Comparison of ENCODE assay signal across 30 mouse cellular contexts in genomic region chr8:30570547-30570946, GRCm38 (mm10).
DNase-seq lines count a peak whose midpoint lies in the region; ATAC-seq lines count a peak whose summit lies in the region.
"Had no signal": no experiment of that assay in that cellular context is flagged by ENCODE, and none has a peak within 500 bp of the region (broad histone marks: within the 10 kb centered on the region; RNA-seq: fewer than 3 reads in every experiment).

No protein-coding gene starts in this region.

- H3K4me3 ChIP-seq in hindbrain, embryonic 10.5 days = no peak overlapping the region
- H3K4me3 ChIP-seq in hindbrain, embryonic 14.5 days (replicated peaks; ENCODE audit: low read length) = no peak overlapping the region
- no peak overlapping the region for H3K4me3 ChIP-seq in kidney, embryonic 16.5 days (ENCODE audit: low read length)
- H3K4me3 ChIP-seq: embryonic facial prominence, embryonic 10.5 days; embryonic facial prominence, embryonic 13.5 days; erythroblast, embryonic 14.5 days; forebrain, embryonic 10.5 days; forebrain, embryonic 13.5 days; heart, embryonic 12.5 days; heart, embryonic 15.5 days; hindbrain, embryonic 12.5 days had no signal

- no peaks in the 10 kb centered on the region for H3K9me3 ChIP-seq in hindbrain, embryonic 10.5 days
- no peaks in the 10 kb centered on the region for H3K9me3 ChIP-seq in hindbrain, embryonic 14.5 days (ENCODE audit: control insufficient read depth, low read length)
- no peaks in the 10 kb centered on the region for H3K9me3 ChIP-seq in kidney, embryonic 16.5 days (ENCODE audit: low read length)
- H3K9me3 ChIP-seq: embryonic facial prominence, embryonic 10.5 days; embryonic facial prominence, embryonic 13.5 days; forebrain, embryonic 10.5 days; forebrain, embryonic 13.5 days; heart, embryonic 12.5 days; heart, embryonic 15.5 days; hindbrain, embryonic 12.5 days had no signal

- no peaks in the 10 kb centered on the region for H3K27me3 ChIP-seq in hindbrain, embryonic 10.5 days (ENCODE audit: insufficient read depth, poor library complexity, severe bottlenecking)
- no peaks in the 10 kb centered on the region for H3K27me3 ChIP-seq in hindbrain, embryonic 14.5 days (ENCODE audit: control insufficient read depth, insufficient read depth, low read length)
- H3K27me3 ChIP-seq in kidney, embryonic 16.5 days (ENCODE audit: insufficient read depth, low read length) = no peaks in the 10 kb centered on the region
- H3K27me3 ChIP-seq: embryonic facial prominence, embryonic 13.5 days; forebrain, embryonic 13.5 days; heart, embryonic 12.5 days; heart, embryonic 15.5 days; hindbrain, embryonic 12.5 days; Patski had no signal

- no peaks in the 10 kb centered on the region for H3K36me3 ChIP-seq in hindbrain, embryonic 10.5 days
- H3K36me3 ChIP-seq in hindbrain, embryonic 14.5 days (replicated peaks; ENCODE audit: control insufficient read depth, insufficient read depth) = no peaks in the 10 kb centered on the region
- no peaks in the 10 kb centered on the region for H3K36me3 ChIP-seq in kidney, embryonic 16.5 days (ENCODE audit: insufficient read depth, low read length)
- H3K36me3 ChIP-seq: embryonic facial prominence, embryonic 10.5 days; embryonic facial prominence, embryonic 13.5 days; forebrain, embryonic 10.5 days; heart, embryonic 12.5 days; heart, embryonic 15.5 days; hindbrain, embryonic 12.5 days had no signal

- peak; percentile 8 for DNase-seq in embryo, embryonic 10 days (ENCODE audit: low spot score)
- DNase-seq in embryo, embryonic 9.5 days (ENCODE audit: extremely low spot score) = no peak
- no peak for DNase-seq in hindbrain, embryonic 10.5 days (ENCODE audit: low spot score)
- DNase-seq in hindbrain, embryonic 14.5 days (ENCODE audit: low spot score) = no peak
- DNase-seq in kidney, adult 8-10 months = no peak
- DNase-seq in Muller cell, postnatal 12 days (ENCODE audit: inconsistent ontology term) = peak; percentile 57
- no peak for DNase-seq in adrenal gland, adult 18-20 months (ENCODE audit: low spot score in 2 of 2)
- DNase-seq: adrenal gland, adult 2 months; adrenal gland, postnatal 14 days; cerebellum, adult 11 months; cerebellum, adult 2 months; cerebellum, adult 9-11 months; cerebellum, postnatal 25 days; gastrocnemius, postnatal 10 days; gastrocnemius, postnatal 36 days; heart, postnatal 10 days; heart, postnatal 36 days had no signal

- H3K4me2 ChIP-seq in hindbrain, embryonic 14.5 days (replicated peaks) = no peak overlapping the region
- no peak overlapping the region for H3K4me2 ChIP-seq in kidney, embryonic 16.5 days (replicated peaks; ENCODE audit: low read depth, low read length)
- H3K4me2 ChIP-seq: embryonic facial prominence, embryonic 13.5 days; forebrain, embryonic 13.5 days; heart, embryonic 12.5 days; heart, embryonic 15.5 days; hindbrain, embryonic 12.5 days had no signal

- H3K4me1 ChIP-seq in hindbrain, embryonic 10.5 days (replicated peaks) = peaks cover 6% of the 10 kb centered on the region
- H3K4me1 ChIP-seq in hindbrain, embryonic 14.5 days (replicated peaks; ENCODE audit: control insufficient read depth, insufficient read depth, low read length) = no peaks in the 10 kb centered on the region
- H3K4me1 ChIP-seq in kidney, embryonic 16.5 days (ENCODE audit: insufficient read depth, low read length) = no peaks in the 10 kb centered on the region
- H3K4me1 ChIP-seq: forebrain, embryonic 10.5 days; heart, embryonic 12.5 days; heart, embryonic 15.5 days; hindbrain, embryonic 12.5 days had no signal

- no peak for ATAC-seq in hindbrain, embryonic 14.5 days (ENCODE audit: low FRiP score)
- ATAC-seq in kidney, embryonic 16.5 days (ENCODE audit: low FRiP score, low TSS enrichment) = 0 out of 2 replicates have a peak, but pooled peaks have one; percentile 35
- ATAC-seq: forebrain, embryonic 13.5 days; forebrain, embryonic 16.5 days; hindbrain, postnatal 0 days; inflammation-experienced regulatory T-cells, adult 6 months; Patski had no signal

- 47% methylated on average over 5 of the region's 5 CpGs for WGBS in hindbrain, embryonic 10.5 days
- 21% methylated on average over 5 of the region's 5 CpGs for WGBS in hindbrain, embryonic 14.5 days
- 32% methylated on average over 5 of the region's 5 CpGs for WGBS in kidney, embryonic 16.5 days

- peak overlapping the region; percentile 56 for H3K27ac ChIP-seq in hindbrain, embryonic 10.5 days
- no peak overlapping the region for H3K27ac ChIP-seq in hindbrain, embryonic 14.5 days
- H3K27ac ChIP-seq in kidney, embryonic 16.5 days (ENCODE audit: low read length) = no peak overlapping the region
- H3K27ac ChIP-seq: embryonic facial prominence, embryonic 10.5 days; embryonic facial prominence, embryonic 13.5 days; forebrain, embryonic 10.5 days; forebrain, embryonic 13.5 days; heart, embryonic 15.5 days; hindbrain, embryonic 12.5 days; hindbrain, postnatal 0 days had no signal

- H3K9ac ChIP-seq in hindbrain, embryonic 14.5 days = no peak overlapping the region
- no peak overlapping the region for H3K9ac ChIP-seq in kidney, embryonic 16.5 days (replicated peaks; ENCODE audit: low read length)
- H3K9ac ChIP-seq: embryonic facial prominence, embryonic 13.5 days; forebrain, embryonic 13.5 days; heart, embryonic 12.5 days; heart, embryonic 15.5 days; hindbrain, embryonic 12.5 days had no signal

Comparison
In these comparisons a context has a peak if more than half of its experiments do, and no peak if none do; other contexts are left out.
1. DNase-seq: peak in embryo, embryonic 10 days (single experiment) and Muller cell, postnatal 12 days (single experiment); none in embryo, embryonic 9.5 days (single experiment), hindbrain, embryonic 10.5 days (single experiment), hindbrain, embryonic 14.5 days (single experiment), kidney, adult 8-10 months (0 of 2) and adrenal gland, adult 18-20 months (0 of 2).